Mouse (Mus musculus) ES-E14 (cell line): ENCODE measurements around the gene Ube2d1.

Experiments used
- HCFC1 ChIP-seq: IDR thresholded peaks from 2 replicates; pipeline ENCODE4 v1.6.1; 2012; ENCODE audit warnings: low read length, inconsistent platforms, borderline replicate concordance; ENCODE audit not compliant: insufficient read depth
- MAFK ChIP-seq: IDR thresholded peaks from 2 replicates; pipeline ENCODE4 v1.6.1; 2014; ENCODE audit warnings: mild to moderate bottlenecking, low read depth, low read length, inconsistent platforms; ENCODE audit not compliant: insufficient read depth

- TF ChIP-seq MAFK, result no peak
- no peak for TF ChIP-seq HCFC1
Measured at GRCm38 (mm10) chr10:71234071-71234470, 51.0 kb downstream of the Ube2d1 start.
